In the genomic region with DNA sequence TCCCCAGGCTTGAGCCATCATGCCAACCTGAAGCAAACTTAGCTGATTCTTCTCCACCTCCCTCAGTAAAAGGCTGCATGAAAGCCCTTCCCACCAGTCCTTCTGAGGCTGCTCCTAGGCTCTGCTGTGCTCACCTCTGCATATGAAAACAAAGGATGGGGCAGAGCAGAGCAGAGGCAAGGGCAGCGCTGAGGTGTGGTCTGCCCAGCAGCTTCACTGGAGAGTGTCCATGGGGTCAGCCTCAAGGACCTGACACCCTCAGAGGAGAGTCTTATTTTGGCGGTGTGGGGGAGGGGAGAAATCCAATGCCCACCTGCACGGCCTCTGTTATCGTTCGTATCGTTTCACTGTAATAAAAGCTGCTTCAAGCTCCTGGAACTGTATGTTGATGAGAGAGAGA, we compare ENCODE assay signal across 23 mouse cellular contexts.
DNase-seq lines count a peak whose midpoint lies in the region; ATAC-seq and TF ChIP-seq lines count a peak whose summit lies in the region.
"Had no signal": no experiment of that assay in that cellular context is flagged by ENCODE, and none has a peak within 500 bp of the region (broad histone marks: within the 10 kb centered on the region; RNA-seq: fewer than 3 reads in every experiment).

No protein-coding gene starts in this region.

- TF ChIP-seq CTCF in liver, postnatal 0 days (IDR thresholded peaks at IDR 0.05; ENCODE audit: low read depth) = no peak
- no peak for TF ChIP-seq CTCF in midbrain, postnatal 0 days (IDR thresholded peaks at IDR 0.05)

- no peak overlapping the region for H3K4me2 ChIP-seq in kidney, embryonic 15.5 days
- peak overlapping the region; percentile 9; the same call in 1 of the 2 replicates for H3K4me2 ChIP-seq in liver, postnatal 0 days (ENCODE audit: low read depth, low read length)
- no peak overlapping the region for H3K4me2 ChIP-seq in liver, embryonic 12.5 days
- H3K4me2 ChIP-seq in midbrain, embryonic 16.5 days (ENCODE audit: low read length) = no peak overlapping the region
- H3K4me2 ChIP-seq in midbrain, embryonic 14.5 days (ENCODE audit: low read length) = no peak overlapping the region
- no peak overlapping the region for H3K4me2 ChIP-seq in midbrain, postnatal 0 days (ENCODE audit: low read depth, low read length, poor library complexity, severe bottlenecking)
- H3K4me2 ChIP-seq: embryonic facial prominence, embryonic 13.5 days; neural tube, embryonic 12.5 days had no signal

- H3K9ac ChIP-seq in kidney, embryonic 15.5 days = no peak overlapping the region
- no peak overlapping the region for H3K9ac ChIP-seq in liver, postnatal 0 days (replicated peaks)
- no peak overlapping the region for H3K9ac ChIP-seq in liver, embryonic 12.5 days
- no peak overlapping the region for H3K9ac ChIP-seq in midbrain, embryonic 16.5 days (ENCODE audit: low read depth, low read length)
- H3K9ac ChIP-seq in midbrain, embryonic 14.5 days (replicated peaks; ENCODE audit: low read length) = no peak overlapping the region
- no peak overlapping the region for H3K9ac ChIP-seq in midbrain, postnatal 0 days (replicated peaks; ENCODE audit: low read length, poor library complexity, severe bottlenecking)
- H3K9ac ChIP-seq: embryonic facial prominence, embryonic 13.5 days; liver, embryonic 14.5 days; neural tube, embryonic 12.5 days had no signal

- 27% methylated on average over 6 of the region's 6 CpGs for WGBS in kidney, embryonic 15.5 days
- 61% methylated on average over 6 of the region's 6 CpGs for WGBS in liver, postnatal 0 days (ENCODE audit: insufficient replicate concordance)
- 61% methylated on average over 6 of the region's 6 CpGs for WGBS in liver, embryonic 12.5 days (ENCODE audit: insufficient replicate concordance)
- WGBS in midbrain, embryonic 16.5 days = 52% methylated on average over 6 of the region's 6 CpGs
- 61% methylated on average over 6 of the region's 6 CpGs for WGBS in midbrain, embryonic 14.5 days
- 49% methylated on average over 6 of the region's 6 CpGs for WGBS in midbrain, postnatal 0 days

- no peak overlapping the region for H3K4me3 ChIP-seq in kidney, embryonic 15.5 days (replicated peaks)
- H3K4me3 ChIP-seq in liver, postnatal 0 days (ENCODE audit: low read depth, low read length) = no peak overlapping the region
- no peak overlapping the region for H3K4me3 ChIP-seq in liver, embryonic 12.5 days
- no peak overlapping the region for H3K4me3 ChIP-seq in midbrain, embryonic 16.5 days (ENCODE audit: low read depth, low read length)
- H3K4me3 ChIP-seq in midbrain, embryonic 14.5 days (replicated peaks; ENCODE audit: low read depth, low read length) = no peak overlapping the region
- H3K4me3 ChIP-seq in midbrain, postnatal 0 days (ENCODE audit: low read depth, low read length) = no peak overlapping the region
- H3K4me3 ChIP-seq: embryonic facial prominence, embryonic 13.5 days; erythroblast, embryonic 14.5 days; gastrocnemius, adult 2 months; heart, embryonic 10.5 days; neural tube, embryonic 12.5 days had no signal

- DNase-seq in kidney, postnatal 25 days = no peak
- no peak for DNase-seq in liver, postnatal 0 days
- no peak for DNase-seq in midbrain, embryonic 14.5 days
- no peak for DNase-seq in midbrain, postnatal 0 days (ENCODE audit: low spot score)
- DNase-seq in left cerebral cortex, postnatal 36 days (ENCODE audit: low spot score in 2 of 2) = no peak
- DNase-seq: B cell, adult 2 months; cerebellum, adult 11 months; gastrocnemius, adult 2 months had no signal

- intact Hi-C loops in left cerebral cortex, postnatal 36 days (cut with DNase I) = no loop called here

- peaks cover 17% of the 10 kb centered on the region for H3K4me1 ChIP-seq in kidney, embryonic 15.5 days
- peaks cover 7% of the 10 kb centered on the region for H3K4me1 ChIP-seq in liver, postnatal 0 days (ENCODE audit: insufficient read depth)
- 0 out of 2 replicates have a peak, but pooled peaks cover 4% of the 10 kb centered on the region for H3K4me1 ChIP-seq in liver, embryonic 12.5 days
- H3K4me1 ChIP-seq in midbrain, embryonic 16.5 days (ENCODE audit: control insufficient read depth, insufficient read depth, low read length) = peaks cover 19% of the 10 kb centered on the region
- H3K4me1 ChIP-seq in midbrain, embryonic 14.5 days (ENCODE audit: control insufficient read depth, insufficient read depth, low read length) = peaks cover 16% of the 10 kb centered on the region
- H3K4me1 ChIP-seq in midbrain, postnatal 0 days (ENCODE audit: insufficient read depth, low read length) = peaks cover 17% of the 10 kb centered on the region; the same call in 1 of the 2 replicates
- H3K4me1 ChIP-seq: neural tube, embryonic 12.5 days had no signal

- no peaks in the 10 kb centered on the region for H3K36me3 ChIP-seq in kidney, embryonic 15.5 days
- no peaks in the 10 kb centered on the region for H3K36me3 ChIP-seq in liver, postnatal 0 days (replicated peaks; ENCODE audit: insufficient read depth, low read length)
- H3K36me3 ChIP-seq in liver, embryonic 12.5 days = no peaks in the 10 kb centered on the region
- no peaks in the 10 kb centered on the region for H3K36me3 ChIP-seq in midbrain, embryonic 16.5 days (ENCODE audit: control insufficient read depth, insufficient read depth, low read length)
- no peaks in the 10 kb centered on the region for H3K36me3 ChIP-seq in midbrain, embryonic 14.5 days (ENCODE audit: control insufficient read depth, insufficient read depth, low read length)
- no peaks in the 10 kb centered on the region for H3K36me3 ChIP-seq in midbrain, postnatal 0 days (ENCODE audit: insufficient read depth, low read length)
- H3K36me3 ChIP-seq: embryonic facial prominence, embryonic 13.5 days; G1E; heart, embryonic 10.5 days; neural tube, embryonic 12.5 days had no signal

- no peak for TF ChIP-seq EP300 in liver, postnatal 0 days (IDR thresholded peaks at IDR 0.05; ENCODE audit: low read depth)

- no peak overlapping the region for H3K27ac ChIP-seq in kidney, embryonic 15.5 days
- H3K27ac ChIP-seq in liver, postnatal 0 days (ENCODE audit: low read depth) = no peak overlapping the region; the same call in 1 of the 2 replicates
- no peak overlapping the region for H3K27ac ChIP-seq in liver, embryonic 12.5 days
- peak overlapping the region; percentile 36 for H3K27ac ChIP-seq in midbrain, embryonic 16.5 days (ENCODE audit: low read length)
- H3K27ac ChIP-seq in midbrain, embryonic 14.5 days (replicated peaks; ENCODE audit: low read depth, low read length) = no peak overlapping the region
- peak overlapping the region; percentile 43; the same call in 1 of the 2 replicates for H3K27ac ChIP-seq in midbrain, postnatal 0 days (ENCODE audit: low read depth, low read length)
- H3K27ac ChIP-seq: gastrocnemius, adult 2 months; heart, embryonic 10.5 days; kidney, postnatal 0 days; liver, embryonic 14.5 days; neural tube, embryonic 12.5 days; stomach, postnatal 0 days had no signal

- no peaks in the 10 kb centered on the region for H3K27me3 ChIP-seq in kidney, embryonic 15.5 days
- H3K27me3 ChIP-seq in liver, postnatal 0 days (ENCODE audit: insufficient read depth, low read length) = no peaks in the 10 kb centered on the region
- H3K27me3 ChIP-seq in liver, embryonic 12.5 days (replicated peaks) = no peaks in the 10 kb centered on the region
- H3K27me3 ChIP-seq in midbrain, embryonic 16.5 days (ENCODE audit: control insufficient read depth, insufficient read depth, low read depth, low read length) = no peaks in the 10 kb centered on the region
- H3K27me3 ChIP-seq in midbrain, embryonic 14.5 days (ENCODE audit: control insufficient read depth, insufficient read depth, low read length) = no peaks in the 10 kb centered on the region
- no peaks in the 10 kb centered on the region for H3K27me3 ChIP-seq in midbrain, postnatal 0 days (ENCODE audit: insufficient read depth, low read length)
- H3K27me3 ChIP-seq: CH12.LX; embryonic facial prominence, embryonic 13.5 days; neural tube, embryonic 12.5 days; Patski had no signal

- ATAC-seq in kidney, embryonic 15.5 days (replicated peaks; ENCODE audit: low FRiP score) = peak; percentile 67
- no peak for ATAC-seq in liver, postnatal 0 days
- ATAC-seq in liver, embryonic 12.5 days = no peak; the same call in 1 of the 2 replicates
- no peak for ATAC-seq in midbrain, embryonic 16.5 days
- no peak for ATAC-seq in midbrain, embryonic 14.5 days (ENCODE audit: low FRiP score, low TSS enrichment)
- ATAC-seq in midbrain, postnatal 0 days (ENCODE audit: low FRiP score) = no peak
- ATAC-seq: forebrain, embryonic 14.5 days; intestine, embryonic 16.5 days; Patski had no signal

- H3K9me3 ChIP-seq in kidney, embryonic 15.5 days (replicated peaks) = no peaks in the 10 kb centered on the region
- H3K9me3 ChIP-seq in liver, postnatal 0 days (ENCODE audit: low read length) = no peaks in the 10 kb centered on the region
- H3K9me3 ChIP-seq in liver, embryonic 12.5 days (replicated peaks) = no peaks in the 10 kb centered on the region
- H3K9me3 ChIP-seq in midbrain, embryonic 16.5 days (replicated peaks; ENCODE audit: control insufficient read depth, low read length, poor library complexity, severe bottlenecking) = no peaks in the 10 kb centered on the region
- no peaks in the 10 kb centered on the region for H3K9me3 ChIP-seq in midbrain, embryonic 14.5 days (ENCODE audit: control insufficient read depth, low read length)
- no peaks in the 10 kb centered on the region for H3K9me3 ChIP-seq in midbrain, postnatal 0 days (ENCODE audit: low read length)
- H3K9me3 ChIP-seq: embryonic facial prominence, embryonic 13.5 days; heart, embryonic 10.5 days; neural tube, embryonic 12.5 days had no signal

Comparison
In these comparisons a context has a peak if more than half of its experiments do, and no peak if none do; other contexts are left out.
1. H3K27ac ChIP-seq: peak in midbrain, embryonic 16.5 days (single experiment) and midbrain, postnatal 0 days (single experiment); none in kidney, embryonic 15.5 days (single experiment), liver, postnatal 0 days (single experiment), liver, embryonic 12.5 days (single experiment) and midbrain, embryonic 14.5 days (single experiment).